Mouse (Mus musculus) heart, adult 2 months (tissue): ENCODE measurements around the gene Rtl8c. TPM values are rescaled to one million over a fixed set of nuclear protein-coding genes. Genes with fewer than 3 reads are reported as not detected.
"Not testable (repeated sequence)": the region's sequence is repeated elsewhere in the genome, so short reads cannot be mapped to it uniquely, and the experiment has no call there.

Experiments
- DNase-seq, 2 experiments: peaks; one replicate each; pipeline ENCODE4 v3.0.0; 2021
- H3K27ac ChIP-seq: fragments of 200-600 bp; 2 replicates; pipeline ENCODE4 v1.8.1; 2022
- H3K27me3 ChIP-seq: fragments of 200-500 bp; 2 replicates; pipeline ENCODE4 v1.6.1; 2012; ENCODE audit warnings: mild to moderate bottlenecking, low read length, inconsistent platforms, mixed read lengths; ENCODE audit not compliant: control insufficient read depth, insufficient read depth
- H3K36me3 ChIP-seq: fragments of 200-500 bp; 2 replicates; pipeline ENCODE4 v1.6.1; 2012; ENCODE audit warnings: low read length, inconsistent platforms; ENCODE audit not compliant: control insufficient read depth, insufficient read depth
- H3K4me1 ChIP-seq: fragments of 200-500 bp; 2 replicates; pipeline ENCODE4 v1.6.1; 2011; ENCODE audit warnings: low read length; ENCODE audit not compliant: control insufficient read depth, insufficient read depth
- H3K4me3 ChIP-seq: fragments of 200-600 bp; 2 replicates; pipeline ENCODE4 v1.8.1; 2022
- H3K79me2 ChIP-seq: fragments of 200-500 bp; replicated peaks from 2 replicates; pipeline ENCODE4 v1.6.1; 2012; ENCODE audit warnings: mild to moderate bottlenecking, inconsistent platforms, low read length, moderate library complexity, mixed read lengths; ENCODE audit not compliant: control insufficient read depth, insufficient read depth
- H3K9ac ChIP-seq: fragments of 200-500 bp; 2 replicates; pipeline ENCODE4 v1.6.1; 2012; ENCODE audit warnings: low read depth, mild to moderate bottlenecking, control low read depth, inconsistent platforms, low read length, mixed read lengths
- EP300 ChIP-seq: fragments of 200-500 bp; IDR thresholded peaks from 2 replicates; pipeline ENCODE4 v1.6.1; 2011; ENCODE audit warnings: low read depth, low read length, control low read depth; ENCODE audit not compliant: insufficient read depth
- POLR2A ChIP-seq: fragments of 200-500 bp; IDR thresholded peaks from 2 replicates; pipeline ENCODE4 v1.6.1; 2011; ENCODE audit warnings: mild to moderate bottlenecking, low read depth, low read length, control low read depth; ENCODE audit not compliant: insufficient read depth
- WGBS: fragments of 180-500 bp; shearing (Covaris S2); methylation state at CpG from one replicate; pipeline ENCODE4 v1.1.7; 2018; 5-methylcytosine and 5-hydroxymethylcytosine counted together
- intact Hi-C: fragments of 180-260 bp; cut with DNase I; formaldehyde crosslinking; loops from one replicate; pipeline ENCODE4 v1.15.1; 2025
- polyA plus RNA-seq: library from polyadenylated mRNA; depleted of rRNA; stranded (reverse); fragments of >200 nt; gene quantifications from 2 replicates; pipeline ENCODE4 v1.2.3, GENCODE M21; 2012; rRNA removed
- total RNA-seq, 2 experiments: library from RNA; stranded (reverse); gene quantifications; 2 replicates each; pipeline ENCODE4 v1.2.3; 2021

Rtl8c gene
- total and polyA plus RNA-seq, 3 experiments, result 16.5 to 20.3 (median 17.2) TPM

DNA sequence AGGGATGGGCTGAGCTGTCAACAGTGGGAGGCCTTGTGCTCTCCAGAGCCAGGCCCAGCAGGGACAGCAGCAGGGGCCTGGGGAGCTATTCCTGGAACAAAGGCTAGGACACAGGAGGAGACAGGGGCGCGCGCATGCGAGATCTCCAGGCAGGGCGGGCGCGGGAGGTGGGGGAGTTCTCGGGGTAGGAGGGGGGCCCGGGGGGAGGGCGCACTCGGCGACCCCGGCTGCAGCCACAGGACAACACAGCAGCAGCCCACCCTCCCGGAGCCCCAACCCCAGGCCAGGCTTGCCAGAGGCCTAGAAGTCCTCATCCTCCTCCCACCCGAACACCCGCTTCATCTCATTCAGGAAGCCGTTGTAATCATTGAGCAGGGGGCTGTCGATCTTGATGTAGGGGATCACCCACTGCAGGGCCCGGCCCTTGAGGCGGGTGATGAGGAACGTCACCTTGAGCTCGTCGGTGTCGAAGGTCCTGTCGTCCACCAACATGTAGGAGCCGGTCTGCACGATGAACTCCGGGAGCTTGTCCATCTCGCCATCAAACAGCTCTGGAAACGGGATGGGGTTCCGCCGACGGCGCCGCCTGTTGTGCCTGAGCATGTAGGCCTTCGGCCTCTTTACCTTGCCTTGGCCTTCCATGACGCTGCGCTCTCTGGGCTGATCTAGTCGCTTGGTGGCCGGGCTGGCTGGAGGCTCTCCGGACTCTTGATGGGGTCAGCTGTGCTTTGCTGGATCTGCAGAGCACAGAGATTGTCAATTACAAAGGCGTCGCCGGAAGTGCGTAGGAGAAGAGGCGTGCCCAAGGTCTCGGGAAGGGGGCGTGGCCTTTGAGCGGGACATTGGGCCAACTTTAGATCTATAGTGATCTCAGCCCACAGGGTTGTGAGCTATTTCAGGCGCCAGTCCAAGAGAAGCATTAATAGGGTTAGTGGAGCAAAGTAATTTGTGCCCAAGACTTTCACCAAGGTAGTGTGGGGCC is 35.4 kb downstream of the Rtl8c start, which contains the start of gene Rtl8a:
Gene Rtl8a (minus strand): TSS at position 703 of the 982 bp plus-strand sequence.
- DNase-seq, result peak; percentile 88
- TF ChIP-seq POLR2A (peak; percentile 47; the same call in 1 of the 2 replicates), EP300 (0 out of 2 replicates have a peak, but pooled peaks have one; percentile 19)
- H3K27me3 ChIP-seq, H3K36me3 ChIP-seq, intact Hi-C loops, H3K4me1 ChIP-seq, H3K79me2 ChIP-seq, H3K9ac ChIP-seq: not testable (repeated sequence)
- Histone ChIP-seq H3K4me3 (peak within 1 kb of the TSS; percentile 23; the same call in 1 of the 2 replicates), H3K27ac (peak within 1 kb of the TSS; percentile 77)
- 20% methylated on average over 12 of the region's 50 CpGs for WGBS

DNA sequence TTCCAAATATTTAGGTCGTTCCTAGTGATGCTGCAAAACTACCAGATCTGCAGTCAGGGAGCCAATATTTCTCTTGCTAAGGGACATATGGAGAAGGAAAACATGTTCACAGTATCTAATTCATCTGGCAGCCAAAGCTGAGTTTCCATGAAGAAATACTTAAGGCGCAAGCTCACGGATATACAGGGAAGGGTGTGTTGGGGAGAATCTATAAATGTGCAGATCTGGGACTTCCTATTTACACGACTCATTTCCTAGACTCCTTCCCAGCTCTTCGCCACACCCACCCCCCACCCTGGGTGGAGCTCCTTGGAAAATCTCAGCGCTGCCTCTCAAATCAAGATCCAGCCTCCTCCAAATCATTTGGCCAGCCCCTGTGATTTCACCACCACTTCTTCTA is 38.1 kb downstream of the Rtl8c start:
- peak; percentile 10 to 21 for DNase-seq
- Histone ChIP-seq H3K27me3 (no peaks in the 10 kb centered on the region), H3K79me2 (no peaks in the 10 kb centered on the region), H3K9ac (no peak overlapping the region), H3K27ac (peak overlapping the region; percentile 63), H3K36me3 (no peaks in the 10 kb centered on the region), H3K4me3 (no peak overlapping the region), H3K4me1 (no peaks in the 10 kb centered on the region; the same call in 1 of the 2 replicates)
- TF ChIP-seq POLR2A, result no peak
- TF ChIP-seq EP300, result no peak
- intact Hi-C loops, result no loop called here
- WGBS, result 55% methylated on average over 6 of the region's 6 CpGs

DNA sequence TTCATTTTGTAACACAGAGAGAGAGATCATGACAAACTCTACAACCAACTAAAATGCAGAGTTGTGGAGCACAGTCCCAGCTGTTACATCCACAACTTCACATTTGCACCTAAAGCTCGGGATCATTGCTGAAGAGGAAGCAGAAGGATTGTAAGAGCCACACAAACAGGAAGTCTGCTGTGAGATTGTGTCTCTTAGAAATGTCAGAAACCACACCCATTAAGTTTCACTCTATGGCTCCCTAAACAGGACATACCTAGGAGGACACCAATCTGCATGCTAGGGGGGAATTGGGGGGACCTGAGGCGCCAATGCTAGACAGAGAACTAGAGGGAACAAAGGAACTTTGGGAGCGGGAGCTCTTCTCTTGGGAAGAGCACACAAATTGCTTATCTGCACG is 45.1 kb downstream of the Rtl8c start:
- 48% methylated on average over 4 of the region's 4 CpGs for WGBS
- H3K27me3 ChIP-seq, intact Hi-C loops, H3K9ac ChIP-seq, H3K4me3 ChIP-seq, H3K27ac ChIP-seq, H3K36me3 ChIP-seq, H3K4me1 ChIP-seq, DNase-seq, H3K79me2 ChIP-seq: not testable (repeated sequence)

Other genes starting within 250 kb of the Rtl8c start
- gene Mospd1, start 237.5 kb upstream of the Rtl8c start, total RNA-seq, result 10 to 100 TPM; 32.0 to 41.9 TPM
- 8.6 and 18.1 TPM in 2 replicates for gene Mospd1, start 237.5 kb upstream of the Rtl8c start, polyA plus RNA-seq
- not detected for gene Etd, start 173.1 kb upstream of the Rtl8c start, total RNA-seq
- not detected in 2 replicates for gene Etd, start 173.1 kb upstream of the Rtl8c start, polyA plus RNA-seq
- not detected for gene Gm14597, start 947 bp downstream of the Rtl8c start, total RNA-seq
- gene Gm14597, start 947 bp downstream of the Rtl8c start, polyA plus RNA-seq, result not detected in 2 replicates
- 100 to 1,000 TPM; 142 to 143 TPM for gene Rtl8a, start 35.6 kb downstream of the Rtl8c start, total RNA-seq
- gene Rtl8a, start 35.6 kb downstream of the Rtl8c start, polyA plus RNA-seq, result 215 and 226 TPM in 2 replicates
- 100 to 1,000 TPM in 1 of 2 experiments, 10 to 100 TPM in 1; 76.8 to 108 TPM for gene Rtl8b, start 62.4 kb downstream of the Rtl8c start, total RNA-seq
- gene Rtl8b, start 62.4 kb downstream of the Rtl8c start, polyA plus RNA-seq, result 188 and 191 TPM in 2 replicates
- not detected for gene 4930502E18Rik, start 116.8 kb downstream of the Rtl8c start, total RNA-seq
- gene 4930502E18Rik, start 116.8 kb downstream of the Rtl8c start, polyA plus RNA-seq, result not detected in 2 replicates
- not detected for gene 1700013H16Rik, start 149.8 kb downstream of the Rtl8c start, total RNA-seq
- gene 1700013H16Rik, start 149.8 kb downstream of the Rtl8c start, polyA plus RNA-seq, result not detected in 2 replicates
- gene Zfp36l3, start 168.4 kb downstream of the Rtl8c start, total RNA-seq, result not detected
- gene Zfp36l3, start 168.4 kb downstream of the Rtl8c start, polyA plus RNA-seq, result not detected in 2 replicates
- gene Xlr, start 189.7 kb downstream of the Rtl8c start, total RNA-seq, result 1 to 10 TPM; 1.3 to 1.4 TPM
- 0.16 and 0.20 TPM in 2 replicates for gene Xlr, start 189.7 kb downstream of the Rtl8c start, polyA plus RNA-seq